Mouse (Mus musculus) urinary bladder, postnatal 25 days (tissue): ENCODE data around the gene Vmn1r179.
"Not testable (repeated sequence)": the region's sequence is repeated elsewhere in the genome, so short reads cannot be mapped to it uniquely, and the experiment has no call there.

ENCODE experiments used
- DNase-seq: peaks from one replicate; pipeline ENCODE4 v3.0.0; 2022; ENCODE audit warnings: low spot score

The Vmn1r179 gene

GRCm38 (mm10) chr7:23926678-23927077 lies at the start of gene Vmn1r179:
Vmn1r179 (plus strand) TSS chr7:23926978.
- no peak for DNase-seq

DNA sequence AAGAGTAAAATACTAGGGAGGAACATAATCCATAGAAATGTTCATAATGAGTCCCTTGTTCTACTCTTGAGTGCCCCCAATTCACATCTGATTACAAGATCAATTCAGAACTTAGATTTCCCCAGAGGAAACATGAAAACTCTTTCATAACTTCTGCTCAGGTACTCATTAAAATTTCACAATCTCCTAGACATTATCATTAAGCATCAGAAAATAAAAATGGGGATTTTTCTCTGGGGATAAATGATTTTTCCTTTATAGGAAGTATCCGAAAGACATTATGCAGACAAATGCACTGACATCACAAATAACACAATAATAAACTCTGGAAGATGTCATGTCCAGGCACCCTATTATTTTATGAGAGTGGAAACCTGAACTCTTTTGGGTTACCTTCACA lies 35.1 kb upstream of the Vmn1r179 start, which contains the start of gene Vmn1r178:
Vmn1r178 (plus strand) TSS at position 301 of the 400 bp plus-strand sequence.
- no peak for DNase-seq

- no peak for DNase-seq
Measured at GRCm38 (mm10) chr7:23950332-23950731, 23.6 kb downstream of the Vmn1r179 start, which contains the start of gene Vmn1r180. Vmn1r180 (plus strand) TSS chr7:23950632.

DNA sequence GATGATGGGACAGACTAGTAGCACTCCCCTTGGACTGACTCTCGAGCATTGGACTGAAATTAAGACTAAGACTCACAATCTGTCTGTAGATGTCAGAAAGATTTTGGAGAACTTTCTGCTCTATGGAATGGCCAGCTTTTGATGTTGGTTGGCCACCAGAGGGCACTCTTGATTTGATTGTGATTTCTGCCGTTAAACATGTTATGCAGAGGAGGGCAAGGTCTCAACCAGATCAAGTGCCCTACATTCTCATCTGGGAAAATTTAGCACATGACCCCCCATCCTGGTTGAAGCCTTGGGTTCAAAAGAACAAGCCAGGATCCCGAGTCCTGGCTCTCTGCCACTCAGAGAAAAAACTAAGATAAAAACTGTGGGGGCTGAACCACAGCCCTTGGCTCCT lies 41.3 kb downstream of the Vmn1r179 start:
- DNase-seq = peak; percentile 3

GRCm38 (mm10) chr7:23974315-23974714 lies 47.5 kb downstream of the Vmn1r179 start, which contains the start of gene Vmn1r181:
Vmn1r181 (plus strand) TSS chr7:23974615.
- not testable (repeated sequence) for DNase-seq
